Mouse (Mus musculus) MEL (cell line): ENCODE results near the gene Proser2. TPM values are rescaled to one million over a fixed set of nuclear protein-coding genes. Genes with fewer than 3 reads are reported as not detected.

Source experiments
- DNase-seq: peaks from one replicate; pipeline ENCODE4 v3.0.0; 2011; ENCODE audit warnings: low read depth, low spot score
- H3K27ac ChIP-seq: 2 replicates; pipeline ENCODE4 v1.5.1; 2012; ENCODE audit warnings: low read depth, mild to moderate bottlenecking, control low read depth, low read length, moderate library complexity; ENCODE audit not compliant: control insufficient read depth
- H3K27me3 ChIP-seq, 2 experiments: fragments of 150-350 bp in 1 of 2; sonication (generic) in 1 of 2; 2 replicates each; pipeline ENCODE4 v1.6.1; 2012; ENCODE audit warnings: low read length in 2 of 2, mild to moderate bottlenecking in 2 of 2, improper control_type of control experiment in 1 of 2, moderate library complexity in 1 of 2; ENCODE audit not compliant: insufficient read depth in 2 of 2, control insufficient read depth in 1 of 2
- H3K36me3 ChIP-seq, 2 experiments: 2 replicates each; pipeline ENCODE4 v1.6.1; 2012 to 2014; ENCODE audit warnings: low read length in 2 of 2, improper control_type of control experiment in 1 of 2, inconsistent platforms in 1 of 2, mild to moderate bottlenecking in 1 of 2; ENCODE audit not compliant: insufficient read depth in 2 of 2, control insufficient read depth in 1 of 2
- H3K4me1 ChIP-seq, 2 experiments: fragments of 150-350 bp in 1 of 2; sonication (generic) in 1 of 2; 2 replicates each; pipeline ENCODE4 v1.6.1; 2012; ENCODE audit warnings: low read length in 2 of 2, improper control_type of control experiment in 1 of 2, mild to moderate bottlenecking in 1 of 2; ENCODE audit not compliant: insufficient read depth in 2 of 2, control insufficient read depth in 1 of 2
- H3K4me3 ChIP-seq, 2 experiments: fragments of 150-350 bp in 1 of 2; sonication (generic) in 1 of 2; 2 replicates each; pipeline ENCODE4 v1.5.1; 2012; ENCODE audit warnings: low read depth in 2 of 2, low read length in 2 of 2, mild to moderate bottlenecking in 2 of 2, moderate library complexity in 2 of 2, control low read depth in 1 of 2, improper control_type of control experiment in 1 of 2; ENCODE audit not compliant: control insufficient read depth in 1 of 2, insufficient read depth in 1 of 2
- H3K79me2 ChIP-seq: 2 replicates; pipeline ENCODE4 v1.6.1; 2012; ENCODE audit warnings: mild to moderate bottlenecking, low read length, moderate library complexity; ENCODE audit not compliant: control insufficient read depth, poor library complexity, insufficient read depth
- H3K9ac ChIP-seq: 2 replicates; pipeline ENCODE4 v1.6.1; 2012; ENCODE audit warnings: low read depth, mild to moderate bottlenecking, control low read depth, low read length, moderate library complexity; ENCODE audit not compliant: control insufficient read depth, poor library complexity, severe bottlenecking
- H3K9me3 ChIP-seq: fragments of 150-350 bp; sonication (generic); replicated peaks from 2 replicates; pipeline ENCODE4 v1.6.1; 2012; ENCODE audit warnings: mild to moderate bottlenecking, low read length, improper control_type of control experiment, moderate library complexity; ENCODE audit not compliant: insufficient read depth
- CTCF ChIP-seq, 3 experiments: IDR thresholded peaks in 2 of 3; conservative IDR thresholded peaks in 1 of 3; 2 replicates each; pipeline ENCODE4 v1.5.1; 2011 to 2012; ENCODE audit warnings: low read length in 3 of 3, low read depth in 2 of 3, mild to moderate bottlenecking in 2 of 3, improper control_type of control experiment in 1 of 3, inconsistent platforms in 1 of 3, mixed read lengths in 1 of 3, moderate library complexity in 1 of 3; ENCODE audit not compliant: control insufficient read depth in 1 of 3, insufficient read depth in 1 of 3, poor library complexity in 1 of 3, severe bottlenecking in 1 of 3
- E2F4 ChIP-seq: IDR thresholded peaks from 2 replicates; pipeline ENCODE4 v1.6.1; 2011; ENCODE audit warnings: low read depth, low read length, improper control_type of control experiment, borderline replicate concordance
- ELF1 ChIP-seq: IDR thresholded peaks from 2 replicates; pipeline ENCODE4 v1.6.1; 2014; ENCODE audit warnings: low read depth, mild to moderate bottlenecking, inconsistent platforms, low read length, improper control_type of control experiment, moderate library complexity
- ETS1 ChIP-seq: IDR thresholded peaks from 2 replicates; pipeline ENCODE4 v1.6.1; 2012; ENCODE audit warnings: low read depth, mild to moderate bottlenecking, inconsistent platforms, low read length, improper control_type of control experiment, moderate library complexity
- GABPA ChIP-seq: IDR thresholded peaks from 2 replicates; pipeline ENCODE4 v1.6.1; 2012; ENCODE audit warnings: low read depth, mild to moderate bottlenecking, inconsistent platforms, low read length, improper control_type of control experiment, moderate library complexity
- GATA1 ChIP-seq: IDR thresholded peaks from 2 replicates; pipeline ENCODE4 v1.6.1; 2011; ENCODE audit warnings: low read depth, low read length, improper control_type of control experiment
- HCFC1 ChIP-seq: IDR thresholded peaks from 2 replicates; pipeline ENCODE4 v1.6.1; 2012; ENCODE audit warnings: low read depth, mild to moderate bottlenecking, inconsistent platforms, low read length, improper control_type of control experiment, moderate library complexity
- JUND ChIP-seq: IDR thresholded peaks from 2 replicates; pipeline ENCODE4 v1.6.1; 2011; ENCODE audit warnings: low read depth, mild to moderate bottlenecking, improper control_type of control experiment, low read length
- KAT2A ChIP-seq: conservative IDR thresholded peaks from 2 replicates; pipeline ENCODE4 v1.6.1; 2012; ENCODE audit warnings: low read depth, low read length, improper control_type of control experiment, inconsistent platforms
- MAFK ChIP-seq: IDR thresholded peaks from 2 replicates; pipeline ENCODE4 v1.6.1; 2011; ENCODE audit warnings: low read depth, mild to moderate bottlenecking, low read length, improper control_type of control experiment, borderline replicate concordance
- MAZ ChIP-seq: IDR thresholded peaks from 2 replicates; pipeline ENCODE4 v1.6.1; 2012; ENCODE audit warnings: low read depth, mild to moderate bottlenecking, inconsistent platforms, low read length, improper control_type of control experiment
- MXI1 ChIP-seq: IDR thresholded peaks from 2 replicates; pipeline ENCODE4 v1.6.1; 2011; ENCODE audit warnings: mild to moderate bottlenecking, low read depth, low read length, improper control_type of control experiment
- MYB ChIP-seq: IDR thresholded peaks from 2 replicates; pipeline ENCODE4 v1.6.1; 2011; ENCODE audit warnings: mild to moderate bottlenecking, low read depth, low read length, improper control_type of control experiment
- MYC ChIP-seq: IDR thresholded peaks from 2 replicates; pipeline ENCODE4 v1.6.1; 2011; ENCODE audit warnings: low read depth, mild to moderate bottlenecking, low read length, improper control_type of control experiment, moderate library complexity
- NELFE ChIP-seq: IDR thresholded peaks from 2 replicates; pipeline ENCODE4 v1.6.1; 2011; ENCODE audit warnings: low read depth, low read length, improper control_type of control experiment
- NRF1 ChIP-seq: IDR thresholded peaks from 2 replicates; pipeline ENCODE4 v1.6.1; 2014; ENCODE audit warnings: low read depth, mild to moderate bottlenecking, inconsistent platforms, low read length, improper control_type of control experiment, moderate library complexity; ENCODE audit not compliant: poor library complexity, insufficient read depth, severe bottlenecking
- POLR2AphosphoS5 ChIP-seq: IDR thresholded peaks from 2 replicates; pipeline ENCODE4 v1.6.1; 2012; ENCODE audit warnings: low read depth, borderline replicate concordance, mild to moderate bottlenecking, inconsistent platforms, low read length, moderate library complexity, mixed read lengths
- RCOR1 ChIP-seq: IDR thresholded peaks from 2 replicates; pipeline ENCODE4 v1.6.1; 2012; ENCODE audit warnings: low read depth, mild to moderate bottlenecking, inconsistent platforms, low read length, improper control_type of control experiment
- SMC3 ChIP-seq: IDR thresholded peaks from 2 replicates; pipeline ENCODE4 v1.6.1; 2011; ENCODE audit warnings: low read depth, low read length, improper control_type of control experiment
- TBP ChIP-seq: IDR thresholded peaks from 2 replicates; pipeline ENCODE4 v1.8.0; 2011; ENCODE audit warnings: low read depth, low read length, improper control_type of control experiment
- TCF12 ChIP-seq: IDR thresholded peaks from 2 replicates; pipeline ENCODE4 v1.6.1; 2014; ENCODE audit warnings: low read depth, mild to moderate bottlenecking, inconsistent platforms, low read length, improper control_type of control experiment, moderate library complexity
- UBTF ChIP-seq: IDR thresholded peaks from 2 replicates; pipeline ENCODE4 v1.6.1; 2012; ENCODE audit warnings: low read depth, mild to moderate bottlenecking, inconsistent platforms, low read length, improper control_type of control experiment, moderate library complexity, borderline replicate concordance; ENCODE audit not compliant: insufficient read depth
- USF1 ChIP-seq: IDR thresholded peaks from 2 replicates; pipeline ENCODE4 v1.6.1; 2014; ENCODE audit warnings: low read depth, mild to moderate bottlenecking, inconsistent platforms, low read length, improper control_type of control experiment, moderate library complexity
- ZKSCAN1 ChIP-seq: IDR thresholded peaks from 2 replicates; pipeline ENCODE4 v1.6.1; 2012; ENCODE audit warnings: low read depth, mild to moderate bottlenecking, inconsistent platforms, low read length, improper control_type of control experiment, moderate library complexity
- ZMIZ1 ChIP-seq: IDR thresholded peaks from 2 replicates; pipeline ENCODE4 v1.6.1; 2012; ENCODE audit warnings: low read depth, mild to moderate bottlenecking, inconsistent platforms, low read length, improper control_type of control experiment, moderate library complexity
- polyA plus RNA-seq, 2 experiments: library from polyadenylated mRNA; stranded (reverse) in 1 of 2; unstranded in 1 of 2; fragments of >175 nt in 1 of 2; fragments of >200 nt in 1 of 2; gene quantifications; 2 replicates each; pipeline versions ENCODE4 v1.2.1 to v1.2.4; 2012; ENCODE audit warnings: low replicate concordance in 2 of 2, low read depth in 1 of 2; ENCODE audit not compliant: insufficient read length in 2 of 2, insufficient read depth in 1 of 2, missing spikeins in 1 of 2
- total RNA-seq: library from RNA; depleted of rRNA; stranded (reverse); fragments of 300-350 nt; gene quantifications from 2 replicates; pipeline ENCODE4 v1.2.3, GENCODE M21; 2012

The Proser2 gene
- total and polyA plus RNA-seq, 3 experiments: not detected

- Histone ChIP-seq H3K4me3 (no peak overlapping the region), H3K36me3 (no peaks in the 10 kb centered on the region), H3K9ac (no peak overlapping the region), H3K4me1 (no peaks in the 10 kb centered on the region), H3K79me2 (no peaks in the 10 kb centered on the region), H3K27ac (no peak overlapping the region), H3K27me3 (0 out of 4 replicates have a peak, but pooled peaks cover 0 to 1% of the 10 kb centered on the region in 2 experiments), H3K9me3 (no peaks in the 10 kb centered on the region)
- DNase-seq: no peak
- TF ChIP-seq HCFC1 (no peak), GATA1 (no peak), ZKSCAN1 (no peak), USF1 (no peak), GABPA (no peak), SMC3 (no peak), RCOR1 (no peak), MXI1 (no peak), NRF1 (no peak), MYB (no peak), TBP (no peak), MAFK (no peak), MAZ (no peak), ELF1 (no peak), E2F4 (no peak), ZMIZ1 (no peak), UBTF (no peak), NELFE (no peak), ETS1 (no peak)
- TF ChIP-seq, all 39 proteins: peak for 0
These were observed 11.8 kb downstream of the Proser2 start for GRCm38 (mm10) chr2:6118246-6118645.

DNA sequence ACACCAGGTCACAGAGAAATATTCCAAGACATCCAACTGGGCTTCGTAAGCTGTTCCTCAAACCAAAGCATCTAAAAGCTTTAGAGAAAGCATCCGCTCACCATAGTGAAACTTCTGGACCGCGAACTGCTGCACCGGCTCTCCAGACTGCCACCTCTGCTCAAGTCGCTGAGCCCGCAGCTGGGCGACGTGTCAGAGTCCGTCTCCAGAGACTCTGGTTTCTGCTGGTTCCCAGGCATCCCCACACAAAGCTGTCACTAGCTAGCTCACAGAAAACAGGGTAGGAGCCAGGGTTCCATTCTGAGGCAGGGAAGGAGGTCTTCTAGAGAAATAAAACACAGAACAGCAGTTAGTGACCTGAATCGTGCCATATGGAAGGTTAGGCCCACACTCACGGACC is 16.2 kb downstream of the Proser2 start:
- H3K27me3 ChIP-seq: 0 out of 4 replicates have a peak, but pooled peaks cover 0 to 1% of the 10 kb centered on the region in 2 experiments
- H3K9me3 ChIP-seq: no peaks in the 10 kb centered on the region
- H3K4me3 ChIP-seq: no peak overlapping the region
- H3K9ac ChIP-seq: no peak overlapping the region
- H3K4me1 ChIP-seq: no peaks in the 10 kb centered on the region
- TF ChIP-seq USF1 (no peak), NELFE (no peak), KAT2A (no peak), MAFK (no peak), MXI1 (no peak), NRF1 (no peak), POLR2AphosphoS5 (no peak), CTCF (IDR thresholded peaks at IDR 0.05 in 2 of 3, conservative IDR thresholded peaks at IDR 0.05 in 1 of 3; ENCODE audit: control insufficient read depth in 1 of 3, insufficient read depth in 1 of 3, low read depth in 2 of 3, low read length in 3 of 3, poor library complexity in 1 of 3, severe bottlenecking in 1 of 3) (no peak), MYC (no peak), JUND (no peak), RCOR1 (no peak), TCF12 (no peak), MAZ (no peak), ZMIZ1 (no peak)
- TF ChIP-seq, all 39 proteins: peak for 0
- no peaks in the 10 kb centered on the region for H3K79me2 ChIP-seq
- H3K27ac ChIP-seq: no peak overlapping the region
- no peak for DNase-seq
- H3K36me3 ChIP-seq: no peaks in the 10 kb centered on the region
